Mouse (Mus musculus): Measurements from ENCODE around the gene Otud5. TPM values are rescaled to one million over a fixed set of nuclear protein-coding genes. Genes with fewer than 3 reads are reported as not detected.

The Otud5 gene
- polyA plus RNA-seq, 1 experiment from 2014 or later: 31.7 TPM

- ATAC-seq (ENCODE audit: insufficient read depth): peak; percentile 87
- Histone ChIP-seq H3K4me2 (peak within 1 kb of the TSS; percentile 69), H3K9ac (no peak within 1 kb of the TSS; the same call in 1 of the 2 replicates), H3K27ac (ENCODE audit: low read depth) (no peak within 1 kb of the TSS), H3K4me1 (ENCODE audit: insufficient read depth) (no peaks in the 10 kb centered on the region), H3K36me3 (ENCODE audit: insufficient read depth) (peaks cover 10% of the 10 kb centered on the region; the same call in 1 of the 2 replicates), H3K4me3 (ENCODE audit: low read depth, low read length) (peak within 1 kb of the TSS; percentile 35), H3K27me3 (ENCODE audit: insufficient read depth, low read length) (no peaks in the 10 kb centered on the region), H3K9me3 (ENCODE audit: low read depth, low read length) (no peaks in the 10 kb centered on the region)
- TF ChIP-seq CTCF (IDR thresholded peaks at IDR 0.05; ENCODE audit: low read depth): no peak
- peak; percentile 77 for DNase-seq
- 6% methylated on average over 35 of the region's 38 CpGs for WGBS
Observed at GRCm38 (mm10) chrX:7878007-7878419, 36.8 kb downstream of the Otud5 start, which contains the start of gene Pim2. TSS of gene Pim2 (plus strand) at chrX:7878262.

GRCm38 (mm10) chrX:7878495-7878894, 37.3 kb downstream of the Otud5 start:
- Histone ChIP-seq H3K9ac (no peak overlapping the region; the same call in 1 of the 2 replicates), H3K36me3 (ENCODE audit: insufficient read depth) (peaks cover 5% of the 10 kb centered on the region; the same call in 1 of the 2 replicates), H3K9me3 (ENCODE audit: low read depth, low read length) (no peaks in the 10 kb centered on the region), H3K27ac (ENCODE audit: low read depth) (no peak overlapping the region), H3K4me1 (ENCODE audit: insufficient read depth) (no peaks in the 10 kb centered on the region), H3K4me2 (peak overlapping the region; percentile 69), H3K4me3 (ENCODE audit: low read depth, low read length) (peak overlapping the region; percentile 35), H3K27me3 (ENCODE audit: insufficient read depth, low read length) (no peaks in the 10 kb centered on the region)
- 15% methylated on average over 21 of the region's 21 CpGs for WGBS
- DNase-seq: no peak
- no peak for ATAC-seq (ENCODE audit: insufficient read depth)
- no peak for TF ChIP-seq CTCF (IDR thresholded peaks at IDR 0.05; ENCODE audit: low read depth)

GRCm38 (mm10) chrX:7879819-7880218, 38.7 kb downstream of the Otud5 start:
- Histone ChIP-seq H3K36me3 (ENCODE audit: insufficient read depth) (0 out of 2 replicates have a peak, but pooled peaks cover 2% of the 10 kb centered on the region), H3K27me3 (ENCODE audit: insufficient read depth, low read length) (no peaks in the 10 kb centered on the region), H3K9ac (no peak overlapping the region), H3K4me1 (ENCODE audit: insufficient read depth) (no peaks in the 10 kb centered on the region), H3K9me3 (ENCODE audit: low read depth, low read length) (no peaks in the 10 kb centered on the region), H3K4me2 (peak overlapping the region; percentile 69), H3K4me3 (ENCODE audit: low read depth, low read length) (no peak overlapping the region), H3K27ac (ENCODE audit: low read depth) (no peak overlapping the region)
- WGBS: 7% methylated on average over 11 of the region's 11 CpGs
- TF ChIP-seq CTCF (IDR thresholded peaks at IDR 0.05; ENCODE audit: low read depth): peak; percentile 57
- DNase-seq (peak; percentile 71), ATAC-seq (ENCODE audit: insufficient read depth) (no peak)

GRCm38 (mm10) chrX:7883841-7884567, 42.8 kb downstream of the Otud5 start, which contains the start of gene Slc35a2:
TSS of gene Slc35a2 (plus strand) at chrX:7884028.
- 9% methylated on average over 49 of the region's 49 CpGs for WGBS
- Histone ChIP-seq H3K4me1 (ENCODE audit: insufficient read depth) (no peaks in the 10 kb centered on the region), H3K27ac (ENCODE audit: low read depth) (peak within 1 kb of the TSS; percentile 69), H3K4me2 (peak within 1 kb of the TSS; percentile 64), H3K9ac (peak within 1 kb of the TSS; percentile 41), H3K27me3 (ENCODE audit: insufficient read depth, low read length) (no peaks in the 10 kb centered on the region), H3K4me3 (ENCODE audit: low read depth, low read length) (peak within 1 kb of the TSS; percentile 55), H3K36me3 (ENCODE audit: insufficient read depth) (0 out of 2 replicates have a peak, but pooled peaks cover 6% of the 10 kb centered on the region), H3K9me3 (ENCODE audit: low read depth, low read length) (no peaks in the 10 kb centered on the region)
- ATAC-seq (ENCODE audit: insufficient read depth) (peak; percentile 94), DNase-seq (peak; percentile 84)
- peak; percentile 27; the same call in 1 of the 2 replicates for TF ChIP-seq CTCF (IDR thresholded peaks at IDR 0.05; ENCODE audit: low read depth)

GRCm38 (mm10) chrX:7898211-7898610, 57.0 kb downstream of the Otud5 start:
- Histone ChIP-seq H3K4me1 (ENCODE audit: insufficient read depth) (no peaks in the 10 kb centered on the region), H3K9ac (peak overlapping the region; percentile 49), H3K36me3 (ENCODE audit: insufficient read depth) (peaks cover 16% of the 10 kb centered on the region), H3K27me3 (ENCODE audit: insufficient read depth, low read length) (no peaks in the 10 kb centered on the region), H3K4me2 (peak overlapping the region; percentile 61), H3K9me3 (ENCODE audit: low read depth, low read length) (no peaks in the 10 kb centered on the region), H3K27ac (ENCODE audit: low read depth) (no peak overlapping the region), H3K4me3 (ENCODE audit: low read depth, low read length) (peak overlapping the region; percentile 54)
- DNase-seq (no peak), ATAC-seq (ENCODE audit: insufficient read depth) (no peak)
- 23% methylated on average over 13 of the region's 13 CpGs for WGBS
- TF ChIP-seq CTCF (IDR thresholded peaks at IDR 0.05; ENCODE audit: low read depth): no peak

- H3K4me1 ChIP-seq (ENCODE audit: insufficient read depth): no peaks in the 10 kb centered on the region
- DNase-seq (peak; percentile 94), ATAC-seq (ENCODE audit: insufficient read depth) (peak; percentile 99)
- 10% methylated on average over 62 of the region's 62 CpGs for WGBS
- peak within 1 kb of the TSS; percentile 83 for H3K27ac ChIP-seq (ENCODE audit: low read depth)
- H3K9me3 ChIP-seq (ENCODE audit: low read depth, low read length): no peaks in the 10 kb centered on the region
- peaks cover 14% of the 10 kb centered on the region for H3K36me3 ChIP-seq (ENCODE audit: insufficient read depth)
- H3K27me3 ChIP-seq (ENCODE audit: insufficient read depth, low read length): no peaks in the 10 kb centered on the region
- peak within 1 kb of the TSS; percentile 61 for H3K4me2 ChIP-seq
- H3K9ac ChIP-seq: peak within 1 kb of the TSS; percentile 61
- peak within 1 kb of the TSS; percentile 54 for H3K4me3 ChIP-seq (ENCODE audit: low read depth, low read length)
- TF ChIP-seq CTCF (IDR thresholded peaks at IDR 0.05; ENCODE audit: low read depth): no peak
Observed at GRCm38 (mm10) chrX:7898880-7899874, 58.0 kb downstream of the Otud5 start, which contains the start of the genes Pqbp1 and Timm17b. TSS of gene Pqbp1 (minus strand) at chrX:7899269. TSS of gene Timm17b (plus strand) at chrX:7899357.

All from lung, embryonic 14.5 days (tissue).